Mouse (Mus musculus) heart, postnatal 0 days (tissue): Measurements from ENCODE around the gene Aprt.

Experiments used
- CTCF ChIP-seq: IDR thresholded peaks from 2 replicates; pipeline ENCODE4 v1.5.1; 2016; ENCODE audit warnings: antibody characterized with exemption, control low read depth, low read depth
- EP300 ChIP-seq: IDR thresholded peaks from 2 replicates; pipeline ENCODE4 v1.6.1; 2016; ENCODE audit warnings: antibody characterized with exemption, low read depth

- TF ChIP-seq CTCF, result no peak
- no peak for TF ChIP-seq EP300
Measured at GRCm38 (mm10) chr8:122580926-122581325, 4.2 kb upstream of the Aprt start.
